Mouse (Mus musculus) ovary, adult 2 months (tissue): Measurements from ENCODE around the gene Vbp1. TPM values are rescaled to one million over a fixed set of nuclear protein-coding genes. Genes with fewer than 3 reads are reported as not detected.

Experiments used
- polyA plus RNA-seq: library from polyadenylated mRNA; depleted of rRNA; stranded (reverse); fragments of >200 nt; gene quantifications from 2 replicates; pipeline ENCODE4 v1.2.3, GENCODE M21; 2012; rRNA removed

The Vbp1 gene
- polyA plus RNA-seq = 0.82 and 1.3 TPM in 2 replicates

DNA sequence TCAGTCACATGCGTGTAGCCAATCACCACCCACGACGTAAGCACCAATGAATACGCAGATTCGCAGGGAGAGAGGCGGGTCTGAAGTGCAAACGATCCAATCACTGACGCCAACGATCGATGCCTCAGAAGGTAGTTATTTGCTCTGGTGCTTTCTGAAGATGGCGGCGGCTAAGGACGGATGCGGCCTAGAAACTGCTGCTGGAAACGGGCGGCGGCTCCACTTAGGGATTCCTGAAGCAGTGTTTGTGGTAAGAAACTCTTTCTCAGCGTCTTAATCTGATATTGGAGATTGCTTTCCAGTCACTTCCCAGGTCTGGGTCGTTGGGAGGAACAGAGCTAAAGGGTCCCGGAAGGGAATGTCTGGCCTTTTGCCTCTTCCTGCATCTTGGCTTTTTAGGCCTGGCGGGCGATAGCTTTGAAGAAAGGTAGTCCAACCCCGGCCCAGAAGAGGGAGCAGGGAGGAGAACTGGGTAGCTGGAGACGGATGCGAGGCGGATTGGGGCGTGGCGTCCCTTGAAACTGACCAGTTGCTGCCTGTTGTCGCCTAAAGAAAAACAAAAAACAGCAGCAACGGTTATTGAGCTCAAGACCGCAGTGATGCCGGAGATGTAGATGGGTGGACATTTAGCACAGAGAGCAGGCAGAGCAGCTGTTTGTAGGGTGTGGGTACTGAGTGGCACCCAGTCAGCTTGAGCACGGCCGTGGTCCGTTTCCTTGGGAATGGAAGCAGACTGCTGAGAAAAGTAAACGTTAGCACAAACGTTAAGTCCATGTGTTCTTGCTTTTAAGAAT, at the start of gene Vbp1:
TSS of gene Vbp1 (plus strand) at position 121 of the 794 bp plus-strand sequence.

GRCm38 (mm10) chrX:75577582-75578324, 63.7 kb downstream of the Vbp1 start, which contains the start of gene Rab39b:
Gene Rab39b (minus strand): TSS chrX:75578231.

Other genes with a start within 250 kb of the Vbp1 start
- gene Fundc2, start 131.9 kb upstream of the Vbp1 start, polyA plus RNA-seq = 4.0 and 4.2 TPM in 2 replicates
- 0.76 and 1.9 TPM in 2 replicates for gene F8, start 131.7 kb upstream of the Vbp1 start, polyA plus RNA-seq
- 4.1 and 5.3 TPM in 2 replicates for gene Cmc4, start 97.7 kb upstream of the Vbp1 start, polyA plus RNA-seq
- gene Mtcp1, start 97.7 kb upstream of the Vbp1 start, polyA plus RNA-seq = 6.7 and 8.6 TPM in 2 replicates
- gene Brcc3, start 97.7 kb upstream of the Vbp1 start, polyA plus RNA-seq = 1.2 and 1.7 TPM in 2 replicates
- gene Rab39b, start 63.9 kb downstream of the Vbp1 start, polyA plus RNA-seq = 0.55 and 0.73 TPM in 2 replicates